8 mouse cellular contexts compared by ENCODE assay signal in the genomic region with DNA sequence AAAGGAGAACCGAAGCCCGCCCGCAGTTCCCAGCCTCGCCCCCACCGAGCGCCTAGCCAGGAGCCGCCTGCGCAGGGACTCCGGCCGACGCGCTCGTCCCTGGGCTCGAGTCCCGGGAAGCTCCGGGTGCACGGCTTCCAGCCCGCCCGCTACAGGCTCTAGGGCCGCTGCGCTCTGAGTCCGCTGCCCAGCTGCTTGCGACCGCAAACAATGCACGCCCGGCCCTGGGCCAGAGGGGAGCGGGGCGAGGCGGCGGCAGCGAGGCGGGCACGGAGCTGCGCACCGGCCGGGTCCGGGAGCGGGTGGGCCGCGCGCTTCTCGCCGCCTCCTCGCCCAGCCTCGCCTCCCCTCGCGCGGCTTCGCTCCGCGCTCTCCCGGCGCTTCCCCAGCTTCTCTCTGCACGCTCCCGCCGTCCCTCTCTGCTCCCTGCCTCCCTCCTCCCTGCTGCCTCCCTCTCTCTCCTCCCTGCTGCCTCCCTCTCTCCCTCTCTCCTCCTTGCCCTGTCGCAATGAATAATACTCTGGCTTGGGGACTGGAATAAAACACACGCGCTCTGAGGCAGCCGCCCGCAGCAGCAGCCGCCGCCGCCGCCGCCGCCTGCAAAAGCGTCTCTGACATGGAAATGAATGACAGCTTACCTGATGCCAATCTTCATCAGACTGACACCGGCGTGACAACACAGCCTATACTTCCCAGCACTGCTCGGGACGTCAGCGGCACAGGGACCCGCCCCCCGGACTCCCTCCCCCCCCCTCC. TPM values are rescaled to one million over a fixed set of nuclear protein-coding genes. Genes with fewer than 3 reads are reported as not detected.
A peak's percentile ranks its signal among the peaks of the same experiment; 100 is the strongest.
DNase-seq lines count a peak whose midpoint lies in the region; ATAC-seq and TF ChIP-seq lines count a peak whose summit lies in the region.

No protein-coding gene starts in this region.

- ATAC-seq in heart, embryonic 13.5 days (ENCODE audit: extremely low read depth, insufficient number of reproducible peaks, low FRiP score, low TSS enrichment): peak; percentile 71; the same call in 1 of the 2 replicates
- peak; percentile 85 for ATAC-seq in kidney, embryonic 15.5 days (replicated peaks; ENCODE audit: low FRiP score)
- peak; percentile 82 for ATAC-seq in limb, embryonic 14.5 days (ENCODE audit: low FRiP score, low read depth)
- ATAC-seq in midbrain, embryonic 16.5 days: peak; percentile 94

- peak overlapping the region; percentile 88 for H3K4me2 ChIP-seq in heart, embryonic 13.5 days
- H3K4me2 ChIP-seq in kidney, embryonic 15.5 days: peak overlapping the region; percentile 95
- H3K4me2 ChIP-seq in limb, embryonic 14.5 days (replicated peaks; ENCODE audit: low read depth, low read length, severe bottlenecking): peak overlapping the region; percentile 89
- H3K4me2 ChIP-seq in midbrain, embryonic 16.5 days (ENCODE audit: low read length): peak overlapping the region; percentile 96

- no peak for TF ChIP-seq CTCF in bone marrow macrophage, adult 2 months (IDR thresholded peaks at IDR 0.05; ENCODE audit: low read depth, low read length)
- TF ChIP-seq CTCF in testis, adult 2 months (IDR thresholded peaks at IDR 0.05; ENCODE audit: control insufficient read depth, insufficient read depth, insufficient replicate concordance, low read depth, low read length): no peak

- H3K9me3 ChIP-seq in forebrain, embryonic 10.5 days: no peaks in the 10 kb centered on the region
- H3K9me3 ChIP-seq in heart, embryonic 13.5 days: no peaks in the 10 kb centered on the region
- no peaks in the 10 kb centered on the region for H3K9me3 ChIP-seq in kidney, embryonic 15.5 days (replicated peaks)
- no peaks in the 10 kb centered on the region for H3K9me3 ChIP-seq in limb, embryonic 14.5 days (ENCODE audit: control insufficient read depth, low read length)
- H3K9me3 ChIP-seq in midbrain, embryonic 16.5 days (replicated peaks; ENCODE audit: control insufficient read depth, low read length, poor library complexity, severe bottlenecking): no peaks in the 10 kb centered on the region

- H3K9ac ChIP-seq in heart, embryonic 13.5 days: peak overlapping the region; percentile 95
- H3K9ac ChIP-seq in kidney, embryonic 15.5 days: peak overlapping the region; percentile 89
- H3K9ac ChIP-seq in limb, embryonic 14.5 days (ENCODE audit: low read depth, low read length, severe bottlenecking): peak overlapping the region; percentile 83
- H3K9ac ChIP-seq in midbrain, embryonic 16.5 days (ENCODE audit: low read depth, low read length): peak overlapping the region; percentile 97

- peak overlapping the region; percentile 58 for H3K4me3 ChIP-seq in bone marrow macrophage, adult 2 months (ENCODE audit: insufficient read depth, low read length)
- peak overlapping the region; percentile 96 for H3K4me3 ChIP-seq in forebrain, embryonic 10.5 days
- peak overlapping the region; percentile 81 for H3K4me3 ChIP-seq in heart, embryonic 13.5 days
- peak overlapping the region; percentile 75 for H3K4me3 ChIP-seq in kidney, embryonic 15.5 days (replicated peaks)
- H3K4me3 ChIP-seq in limb, embryonic 14.5 days (replicated peaks; ENCODE audit: low read length): peak overlapping the region; percentile 69
- peak overlapping the region; percentile 85 for H3K4me3 ChIP-seq in midbrain, embryonic 16.5 days (ENCODE audit: low read depth, low read length)
- H3K4me3 ChIP-seq in testis, adult 2 months (ENCODE audit: control insufficient read depth, low read depth, low read length): peak overlapping the region; percentile 75

- H3K27ac ChIP-seq in bone marrow macrophage, adult 2 months (ENCODE audit: insufficient read depth, low read depth, low read length): no peak overlapping the region
- peak overlapping the region; percentile 99 for H3K27ac ChIP-seq in forebrain, embryonic 10.5 days
- H3K27ac ChIP-seq in heart, embryonic 13.5 days (replicated peaks): peak overlapping the region; percentile 95
- H3K27ac ChIP-seq in kidney, embryonic 15.5 days: peak overlapping the region; percentile 96
- peak overlapping the region; percentile 90 for H3K27ac ChIP-seq in limb, embryonic 14.5 days (replicated peaks; ENCODE audit: low read depth, low read length)
- H3K27ac ChIP-seq in midbrain, embryonic 16.5 days (ENCODE audit: low read length): peak overlapping the region; percentile 99
- peak overlapping the region; percentile 5; the same call in 1 of the 2 replicates for H3K27ac ChIP-seq in testis, adult 2 months (ENCODE audit: control insufficient read depth, insufficient read depth, low read depth, low read length)

- peak; percentile 62 for DNase-seq in CD4-positive, CD25-positive, alpha-beta regulatory T cell, adult 2 months (ENCODE audit: low read depth, low spot score)
- DNase-seq in forebrain, embryonic 10.5 days (ENCODE audit: extremely low spot score, low spot score): peak; percentile 88
- DNase-seq in limb, embryonic 14.5 days (ENCODE audit: low spot score): no peak

- H3K4me1 ChIP-seq in bone marrow macrophage, adult 2 months (ENCODE audit: control insufficient read depth, insufficient read depth, low read length): no peaks in the 10 kb centered on the region
- peaks cover 55% of the 10 kb centered on the region for H3K4me1 ChIP-seq in forebrain, embryonic 10.5 days
- peaks cover 33% of the 10 kb centered on the region for H3K4me1 ChIP-seq in heart, embryonic 13.5 days
- peaks cover 40% of the 10 kb centered on the region for H3K4me1 ChIP-seq in kidney, embryonic 15.5 days
- H3K4me1 ChIP-seq in limb, embryonic 14.5 days (ENCODE audit: control insufficient read depth, insufficient read depth, low read length): peaks cover 29% of the 10 kb centered on the region
- peaks cover 22% of the 10 kb centered on the region for H3K4me1 ChIP-seq in midbrain, embryonic 16.5 days (ENCODE audit: control insufficient read depth, insufficient read depth, low read length)
- peaks cover 11% of the 10 kb centered on the region for H3K4me1 ChIP-seq in testis, adult 2 months (ENCODE audit: control insufficient read depth, insufficient read depth, low read length)

- H3K27me3 ChIP-seq in forebrain, embryonic 10.5 days (ENCODE audit: poor library complexity, severe bottlenecking): peaks cover 14% of the 10 kb centered on the region
- peaks cover 17% of the 10 kb centered on the region; the same call in 1 of the 2 replicates for H3K27me3 ChIP-seq in heart, embryonic 13.5 days (replicated peaks)
- peaks cover 32% of the 10 kb centered on the region for H3K27me3 ChIP-seq in kidney, embryonic 15.5 days
- peaks cover 34% of the 10 kb centered on the region for H3K27me3 ChIP-seq in limb, embryonic 14.5 days (ENCODE audit: control insufficient read depth, insufficient read depth, low read length)
- no peaks in the 10 kb centered on the region for H3K27me3 ChIP-seq in midbrain, embryonic 16.5 days (ENCODE audit: control insufficient read depth, insufficient read depth, low read depth, low read length)
- peaks cover 3% of the 10 kb centered on the region; the same call in 1 of the 2 replicates for H3K27me3 ChIP-seq in testis, adult 2 months (ENCODE audit: control insufficient read depth, insufficient read depth, low read length)

- under 1% methylated on average over 68 of the region's 75 CpGs for WGBS in forebrain, embryonic 10.5 days
- WGBS in heart, embryonic 13.5 days: under 1% methylated on average over 73 of the region's 75 CpGs
- WGBS in kidney, embryonic 15.5 days: under 1% methylated on average over 73 of the region's 75 CpGs
- under 1% methylated on average over 30 of the region's 75 CpGs for WGBS in limb, embryonic 14.5 days
- 0% methylated on average over 51 of the region's 75 CpGs for WGBS in midbrain, embryonic 16.5 days

- H3K36me3 ChIP-seq in forebrain, embryonic 10.5 days (replicated peaks): no peaks in the 10 kb centered on the region
- no peaks in the 10 kb centered on the region for H3K36me3 ChIP-seq in heart, embryonic 13.5 days
- no peaks in the 10 kb centered on the region for H3K36me3 ChIP-seq in kidney, embryonic 15.5 days
- no peaks in the 10 kb centered on the region for H3K36me3 ChIP-seq in limb, embryonic 14.5 days (ENCODE audit: control insufficient read depth, insufficient read depth, low read length)
- no peaks in the 10 kb centered on the region for H3K36me3 ChIP-seq in midbrain, embryonic 16.5 days (ENCODE audit: control insufficient read depth, insufficient read depth, low read length)
- H3K36me3 ChIP-seq in testis, adult 2 months (ENCODE audit: control insufficient read depth, insufficient read depth, low read length): no peaks in the 10 kb centered on the region

- no peak for TF ChIP-seq POLR2A in bone marrow macrophage, adult 2 months (IDR thresholded peaks at IDR 0.05; ENCODE audit: borderline replicate concordance, low read depth, low read length)
- TF ChIP-seq POLR2A in limb, embryonic 14.5 days (IDR thresholded peaks at IDR 0.05; ENCODE audit: borderline replicate concordance, extremely low read depth, insufficient read depth, insufficient read length): no peak
- peak; percentile 40; the same call in 1 of the 2 replicates for TF ChIP-seq POLR2A in testis, adult 2 months (IDR thresholded peaks at IDR 0.05; ENCODE audit: control insufficient read depth, low read depth, low read length)

RNA-seq across cellular contexts. Expression of gene Pknox2, which starts 0.4 kb away (rescaled TPM):
- polyA plus RNA-seq in bone marrow macrophage, adult 2 months (2012; ENCODE audit: insufficient read depth, insufficient read length, missing spikeins): not detected in 2 replicates
- polyA plus RNA-seq in forebrain, embryonic 10.5 days (2016; fragmentation: Nextera tagmentation; extraction: Ambion mirVana): 35.3 and 36.8 TPM in 2 replicates
- polyA plus RNA-seq in heart, embryonic 13.5 days (2015; fragmentation: Nextera tagmentation; extraction: Ambion mirVana): 4.9 and 5.7 TPM in 2 replicates
- polyA plus RNA-seq in kidney, embryonic 15.5 days (2015; fragmentation: Nextera tagmentation; extraction: Ambion mirVana): 9.6 and 11.2 TPM in 2 replicates
- polyA plus RNA-seq in limb, embryonic 14.5 days (2012; rRNA removed): 14.5 and 18.7 TPM in 2 replicates
- 6.2 and 7.3 TPM in 2 replicates for polyA plus RNA-seq in limb, embryonic 14.5 days (2014; fragmentation: Nextera tagmentation; extraction: Ambion mirVana)
- polyA plus RNA-seq in midbrain, embryonic 16.5 days (2015; fragmentation: Nextera tagmentation; extraction: Ambion mirVana): 32.5 and 34.3 TPM in 2 replicates
- 83.7 and 84.9 TPM in 2 replicates for polyA plus RNA-seq in testis, adult 2 months (2012; rRNA removed)
